Mouse (Mus musculus) brain, adult 10 weeks (tissue): ENCODE measurements around the gene Hhipl2. TPM values are rescaled to one million over a fixed set of nuclear protein-coding genes. Genes with fewer than 3 reads are reported as not detected.

Experiments
- polyA plus RNA-seq: library from polyadenylated mRNA; stranded (reverse); fragments of 350-450 nt; fragmentation: Illumina TruSeq; extraction: RNeasy Lipid Tissue Mini Kit (QIAGEN cat#74804); gene quantifications from one replicate; pipeline ENCODE4 v1.2.3, GENCODE M21; 2015; ENCODE audit warnings: low read depth, low replicate concordance

The Hhipl2 gene
- 2.5 TPM for polyA plus RNA-seq

GRCm38 (mm10) chr1:183417873-183418272 lies at the start of gene Hhipl2:
TSS of gene Hhipl2 (plus strand) at chr1:183418215.

GRCm38 (mm10) chr1:183369427-183370014 lies 48.5 kb upstream of the Hhipl2 start, which contains the start of gene Mia3:
TSS of gene Mia3 (minus strand) at chr1:183369553.

GRCm38 (mm10) chr1:183388426-183389406 lies 29.3 kb upstream of the Hhipl2 start, which contains the start of gene Taf1a:
TSS of gene Taf1a (plus strand) at chr1:183388981.

Other genes with a start within 250 kb of the Hhipl2 start
- gene Disp1, start 196.7 kb upstream of the Hhipl2 start, polyA plus RNA-seq, result 4.2 TPM
- gene Aida, start 121.6 kb upstream of the Hhipl2 start, polyA plus RNA-seq, result 72.1 TPM
- gene Brox, start 120.9 kb upstream of the Hhipl2 start, polyA plus RNA-seq, result 60.3 TPM
- gene Mia3, start 48.7 kb upstream of the Hhipl2 start, polyA plus RNA-seq, result 137 TPM
- gene Taf1a, start 29.2 kb upstream of the Hhipl2 start, polyA plus RNA-seq, result 21.8 TPM